Mouse (Mus musculus) C2C12 (cell line): ENCODE results near the gene Dock4.

Source experiments
- CEBPB ChIP-seq: IDR thresholded peaks from one replicate; pipeline ENCODE4 v1.6.1; 2011; ENCODE audit warnings: low read depth, mild to moderate bottlenecking, control low read depth, moderate library complexity
- CTCF ChIP-seq: IDR thresholded peaks from one replicate; pipeline ENCODE4 v1.5.1; 2011; ENCODE audit not compliant: control insufficient read depth, insufficient read depth, insufficient read length
- FOSL1 ChIP-seq: IDR thresholded peaks from one replicate; pipeline ENCODE4 v1.8.0; 2011; ENCODE audit warnings: mild to moderate bottlenecking, low read length; ENCODE audit not compliant: poor library complexity, insufficient read depth, severe bottlenecking
- MAX ChIP-seq: IDR thresholded peaks from one replicate; pipeline ENCODE4 v1.6.1; 2011; ENCODE audit warnings: mild to moderate bottlenecking, control low read depth
- MYOD1 ChIP-seq: IDR thresholded peaks from one replicate; pipeline ENCODE4 v1.6.1; 2011; ENCODE audit warnings: low read depth; ENCODE audit not compliant: control insufficient read depth, insufficient read length
- MYOG ChIP-seq: IDR thresholded peaks from one replicate; pipeline ENCODE4 v1.6.1; 2011; ENCODE audit not compliant: control insufficient read depth, insufficient read length; ENCODE audit errors: extremely low read depth
- USF1 ChIP-seq: IDR thresholded peaks from one replicate; pipeline ENCODE4 v1.6.1; 2011; ENCODE audit warnings: low read depth, mild to moderate bottlenecking, control low read depth, moderate library complexity

GRCm38 (mm10) chr12:40581037-40581436 lies 135.3 kb downstream of the Dock4 start:
- TF ChIP-seq CTCF (no peak), MAX (no peak), MYOG (no peak), MYOD1 (no peak), USF1 (no peak), CEBPB (no peak), FOSL1 (no peak)
